Mouse (Mus musculus): Measurements from ENCODE around the gene Adpgk. TPM values are rescaled to one million over a fixed set of nuclear protein-coding genes. Genes with fewer than 3 reads are reported as not detected.

The Adpgk gene
- 10 to 100 TPM; 23.4 to 25.9 TPM for total RNA-seq (2021)
- long read RNA-seq, experiment 1, full-length matches to known transcripts = 18 of 26 reads
- long read RNA-seq, experiment 1, partial matches to known transcripts = 3 of 26 reads
- long read RNA-seq, experiment 1, other reads (novel, unspliced or antisense) = 5 of 26 reads
- long read RNA-seq, experiment 2, transcript Adpgk-201 (7 exons, 2,464 nt) = minor isoform, 6 of 14 reads
- long read RNA-seq, experiment 2, transcript Adpgk-205 (7 exons, 2,484 nt) = major isoform, 7 of 14 reads
- long read RNA-seq, experiment 2, partial matches to known transcripts = 0 of 14 reads
- long read RNA-seq, experiment 2, other reads (novel, unspliced or antisense) = 1 of 14 reads

- peak; percentile 98 for DNase-seq
Measured at GRCm38 (mm10) chr9:59290957-59291687, at the start of gene Adpgk. Gene Adpgk, plus strand, starts transcription at chr9:59291558.

- DNase-seq = peak; percentile 22
Measured at GRCm38 (mm10) chr9:59245181-59245580, 46.2 kb upstream of the Adpgk start.

GRCm38 (mm10) chr9:59246456-59247029 is 44.8 kb upstream of the Adpgk start:
- no peak for DNase-seq

GRCm38 (mm10) chr9:59249359-59249758 is 42.0 kb upstream of the Adpgk start:
- DNase-seq = no peak

- no peak for DNase-seq
Measured at GRCm38 (mm10) chr9:59250272-59250671, 41.1 kb upstream of the Adpgk start.

GRCm38 (mm10) chr9:59254716-59255421 is 36.5 kb upstream of the Adpgk start:
- peak; percentile 15 for DNase-seq

- no peak for DNase-seq
Measured at GRCm38 (mm10) chr9:59259806-59260454, 31.4 kb upstream of the Adpgk start.

GRCm38 (mm10) chr9:59266332-59266731 is 25.0 kb upstream of the Adpgk start:
- DNase-seq = peak; percentile 45

GRCm38 (mm10) chr9:59269728-59270127 is 21.6 kb upstream of the Adpgk start:
- peak; percentile 75 for DNase-seq

- no peak for DNase-seq
Measured at GRCm38 (mm10) chr9:59271081-59271480, 20.3 kb upstream of the Adpgk start.

- peak; percentile 65 for DNase-seq
Measured at GRCm38 (mm10) chr9:59271711-59272110, 19.6 kb upstream of the Adpgk start.

- DNase-seq = no peak
Measured at GRCm38 (mm10) chr9:59273199-59273598, 18.2 kb upstream of the Adpgk start.

GRCm38 (mm10) chr9:59274846-59275455 is 16.4 kb upstream of the Adpgk start:
- no peak for DNase-seq

- no peak for DNase-seq
Measured at GRCm38 (mm10) chr9:59278199-59278598, 13.2 kb upstream of the Adpgk start.

GRCm38 (mm10) chr9:59278694-59279093 is 12.7 kb upstream of the Adpgk start:
- DNase-seq = no peak

GRCm38 (mm10) chr9:59280888-59281287 is 10.5 kb upstream of the Adpgk start:
- no peak for DNase-seq

- peak; percentile 91 for DNase-seq
Measured at GRCm38 (mm10) chr9:59281871-59282682, 9.3 kb upstream of the Adpgk start.

GRCm38 (mm10) chr9:59282683-59282986 is 8.7 kb upstream of the Adpgk start:
- DNase-seq = no peak

- DNase-seq = no peak
Measured at GRCm38 (mm10) chr9:59285614-59286013, 5.7 kb upstream of the Adpgk start.

- no peak for DNase-seq
Measured at GRCm38 (mm10) chr9:59288058-59288457, 3.3 kb upstream of the Adpgk start.
